28 mouse cellular contexts compared by ENCODE assay signal in genomic region chr10:63945534-63945933, GRCm38 (mm10). TPM values are rescaled to one million over a fixed set of nuclear protein-coding genes. Genes with fewer than 3 reads are reported as not detected.
DNase-seq lines count a peak whose midpoint lies in the region; ATAC-seq and TF ChIP-seq lines count a peak whose summit lies in the region.
"Had no signal": no experiment of that assay in that cellular context is flagged by ENCODE, and none has a peak within 500 bp of the region (broad histone marks: within the 10 kb centered on the region; RNA-seq: fewer than 3 reads in every experiment).

No protein-coding gene starts in this region.

- H3K9me3 ChIP-seq in hindbrain, embryonic 11.5 days (ENCODE audit: control insufficient read depth, low read length), result no peaks in the 10 kb centered on the region
- no peaks in the 10 kb centered on the region for H3K9me3 ChIP-seq in hindbrain, embryonic 10.5 days
- H3K9me3 ChIP-seq in limb, embryonic 14.5 days (ENCODE audit: control insufficient read depth, low read length), result no peaks in the 10 kb centered on the region
- no peaks in the 10 kb centered on the region for H3K9me3 ChIP-seq in limb, embryonic 10.5 days (replicated peaks)
- no peaks in the 10 kb centered on the region for H3K9me3 ChIP-seq in liver, embryonic 11.5 days (ENCODE audit: control insufficient read depth, low read length)
- H3K9me3 ChIP-seq: embryonic facial prominence, embryonic 10.5 days; embryonic facial prominence, embryonic 13.5 days; forebrain, embryonic 12.5 days; forebrain, embryonic 15.5 days; heart, embryonic 12.5 days; heart, embryonic 15.5 days; hindbrain, embryonic 15.5 days; intestine, embryonic 15.5 days had no signal

- WGBS in hindbrain, embryonic 11.5 days, result 39% methylated on average over 3 of the region's 3 CpGs
- WGBS in hindbrain, embryonic 10.5 days, result 71% methylated on average over 3 of the region's 3 CpGs
- WGBS in limb, embryonic 14.5 days, result 54% methylated on average over 3 of the region's 3 CpGs
- 67% methylated on average over 3 of the region's 3 CpGs for whole genome bisulfite sequencing in limb, embryonic 10.5 days
- 74% methylated on average over 3 of the region's 3 CpGs for WGBS in liver, embryonic 11.5 days

- peak; percentile 58 for ATAC-seq in hindbrain, embryonic 11.5 days (ENCODE audit: low FRiP score)
- ATAC-seq in limb, embryonic 14.5 days (ENCODE audit: low FRiP score, low read depth), result no peak
- no peak for ATAC-seq in liver, embryonic 11.5 days (replicated peaks; ENCODE audit: low FRiP score)
- ATAC-seq: CD4-positive, CD25-positive, alpha-beta regulatory T cell, adult 4 months; forebrain, embryonic 15.5 days; intestine, embryonic 15.5 days had no signal

- no peaks in the 10 kb centered on the region for H3K27me3 ChIP-seq in hindbrain, embryonic 11.5 days (ENCODE audit: control insufficient read depth, insufficient read depth, low read length)
- no peaks in the 10 kb centered on the region for H3K27me3 ChIP-seq in hindbrain, embryonic 10.5 days (ENCODE audit: insufficient read depth, poor library complexity, severe bottlenecking)
- no peaks in the 10 kb centered on the region for H3K27me3 ChIP-seq in limb, embryonic 14.5 days (ENCODE audit: control insufficient read depth, insufficient read depth, low read length)
- no peaks in the 10 kb centered on the region for H3K27me3 ChIP-seq in limb, embryonic 10.5 days (ENCODE audit: low read depth, poor library complexity, severe bottlenecking)
- no peaks in the 10 kb centered on the region for H3K27me3 ChIP-seq in liver, embryonic 11.5 days (replicated peaks; ENCODE audit: control insufficient read depth, insufficient read depth, low read length)
- H3K27me3 ChIP-seq: embryonic facial prominence, embryonic 13.5 days; forebrain, embryonic 12.5 days; forebrain, embryonic 15.5 days; heart, embryonic 12.5 days; heart, embryonic 15.5 days; hindbrain, embryonic 15.5 days; intestine, embryonic 15.5 days had no signal

- H3K36me3 ChIP-seq in hindbrain, embryonic 11.5 days (ENCODE audit: control insufficient read depth, insufficient read depth, low read length), result no peaks in the 10 kb centered on the region
- no peaks in the 10 kb centered on the region for H3K36me3 ChIP-seq in hindbrain, embryonic 10.5 days
- H3K36me3 ChIP-seq in limb, embryonic 14.5 days (ENCODE audit: control insufficient read depth, insufficient read depth, low read length), result no peaks in the 10 kb centered on the region
- no peaks in the 10 kb centered on the region for H3K36me3 ChIP-seq in limb, embryonic 10.5 days
- H3K36me3 ChIP-seq in liver, embryonic 11.5 days (ENCODE audit: control insufficient read depth, insufficient read depth, low read length), result no peaks in the 10 kb centered on the region
- H3K36me3 ChIP-seq: embryonic facial prominence, embryonic 10.5 days; embryonic facial prominence, embryonic 13.5 days; forebrain, embryonic 12.5 days; forebrain, embryonic 15.5 days; heart, embryonic 12.5 days; heart, embryonic 15.5 days; hindbrain, embryonic 15.5 days; intestine, embryonic 15.5 days had no signal

- H3K27ac ChIP-seq in hindbrain, embryonic 11.5 days (ENCODE audit: low read depth, low read length), result no peak overlapping the region
- H3K27ac ChIP-seq in hindbrain, embryonic 10.5 days, result no peak overlapping the region
- H3K27ac ChIP-seq in limb, embryonic 14.5 days (replicated peaks; ENCODE audit: low read depth, low read length), result no peak overlapping the region
- H3K27ac ChIP-seq in limb, embryonic 10.5 days, result no peak overlapping the region
- no peak overlapping the region for H3K27ac ChIP-seq in liver, embryonic 11.5 days (ENCODE audit: low read depth, low read length)
- H3K27ac ChIP-seq: embryonic facial prominence, embryonic 10.5 days; embryonic facial prominence, embryonic 13.5 days; forebrain, embryonic 12.5 days; forebrain, embryonic 15.5 days; heart, embryonic 15.5 days; hindbrain, embryonic 15.5 days; intestine, embryonic 15.5 days had no signal

- H3K4me1 ChIP-seq in hindbrain, embryonic 11.5 days (replicated peaks; ENCODE audit: control insufficient read depth, insufficient read depth, low read length), result no peaks in the 10 kb centered on the region
- no peaks in the 10 kb centered on the region for H3K4me1 ChIP-seq in hindbrain, embryonic 10.5 days (replicated peaks)
- 0 out of 2 replicates have a peak, but pooled peaks cover 2% of the 10 kb centered on the region for H3K4me1 ChIP-seq in limb, embryonic 14.5 days (ENCODE audit: control insufficient read depth, insufficient read depth, low read length)
- no peaks in the 10 kb centered on the region for H3K4me1 ChIP-seq in limb, embryonic 10.5 days
- no peaks in the 10 kb centered on the region for H3K4me1 ChIP-seq in liver, embryonic 11.5 days (replicated peaks; ENCODE audit: control insufficient read depth, insufficient read depth, low read length)
- H3K4me1 ChIP-seq: embryonic facial prominence, embryonic 10.5 days; embryonic facial prominence, embryonic 13.5 days; forebrain, embryonic 12.5 days; forebrain, embryonic 15.5 days; heart, embryonic 12.5 days; hindbrain, embryonic 15.5 days; intestine, embryonic 15.5 days had no signal

- DNase-seq in hindbrain, embryonic 11.5 days (ENCODE audit: low spot score), result peak; percentile 18
- no peak for DNase-seq in hindbrain, embryonic 10.5 days (ENCODE audit: low spot score)
- peak; percentile 17 for DNase-seq in limb, embryonic 14.5 days (ENCODE audit: low spot score)
- DNase-seq in limb, embryonic 10.5 days (ENCODE audit: low spot score), result no peak
- peak; percentile 44 for DNase-seq in mesoderm, embryonic 11.5 days (ENCODE audit: low read depth, low spot score)
- no peak for DNase-seq in liver, embryonic 11.5 days (ENCODE audit: low spot score)
- DNase-seq: adrenal gland, adult 2 months; adrenal gland, postnatal 14 days; cerebellum, adult 11 months; cerebellum, adult 2 months; cerebellum, adult 9-11 months; cerebellum, postnatal 25 days; gastrocnemius, postnatal 25 days; heart, adult 18-20 months; heart, postnatal 10 days; heart, postnatal 36 days had no signal

- no peak overlapping the region for H3K4me2 ChIP-seq in hindbrain, embryonic 11.5 days (replicated peaks; ENCODE audit: low read depth, low read length)
- no peak overlapping the region for H3K4me2 ChIP-seq in limb, embryonic 14.5 days (replicated peaks; ENCODE audit: low read depth, low read length, severe bottlenecking)
- H3K4me2 ChIP-seq in liver, embryonic 11.5 days, result no peak overlapping the region
- H3K4me2 ChIP-seq: embryonic facial prominence, embryonic 13.5 days; forebrain, embryonic 12.5 days; forebrain, embryonic 15.5 days; heart, embryonic 12.5 days; heart, embryonic 15.5 days; hindbrain, embryonic 15.5 days; intestine, embryonic 15.5 days had no signal

- no peak overlapping the region for H3K4me3 ChIP-seq in hindbrain, embryonic 11.5 days (ENCODE audit: low read depth, low read length)
- H3K4me3 ChIP-seq in hindbrain, embryonic 10.5 days, result no peak overlapping the region
- no peak overlapping the region for H3K4me3 ChIP-seq in limb, embryonic 14.5 days (replicated peaks; ENCODE audit: low read length)
- no peak overlapping the region for H3K4me3 ChIP-seq in limb, embryonic 10.5 days
- H3K4me3 ChIP-seq in liver, embryonic 11.5 days (ENCODE audit: low read depth, low read length), result no peak overlapping the region
- H3K4me3 ChIP-seq: embryonic facial prominence, embryonic 10.5 days; embryonic facial prominence, embryonic 13.5 days; erythroblast, embryonic 14.5 days; forebrain, embryonic 12.5 days; forebrain, embryonic 15.5 days; heart, embryonic 12.5 days; heart, embryonic 15.5 days; hindbrain, embryonic 15.5 days; intestine, embryonic 15.5 days had no signal

- H3K9ac ChIP-seq in hindbrain, embryonic 11.5 days (ENCODE audit: low read depth, low read length), result no peak overlapping the region
- H3K9ac ChIP-seq in limb, embryonic 14.5 days (ENCODE audit: low read depth, low read length, severe bottlenecking), result no peak overlapping the region
- no peak overlapping the region for H3K9ac ChIP-seq in liver, embryonic 11.5 days (ENCODE audit: low read depth, low read length)
- H3K9ac ChIP-seq: embryonic facial prominence, embryonic 13.5 days; forebrain, embryonic 12.5 days; forebrain, embryonic 15.5 days; heart, embryonic 12.5 days; heart, embryonic 15.5 days; hindbrain, embryonic 15.5 days; intestine, embryonic 15.5 days had no signal

- no peak for TF ChIP-seq POLR2A in limb, embryonic 14.5 days (IDR thresholded peaks at IDR 0.05; ENCODE audit: borderline replicate concordance, extremely low read depth, insufficient read depth, insufficient read length)

RNA-seq across cellular contexts. Expression of gene Gm10118, which starts 18.3 kb away (rescaled TPM):
- 0.31 and 0.63 TPM in 2 replicates for polyA plus RNA-seq in hindbrain, embryonic 11.5 days (2014; fragmentation: Nextera tagmentation; extraction: Ambion mirVana)
- 0.12 and 0.14 TPM in 2 replicates for polyA plus RNA-seq in hindbrain, embryonic 10.5 days (2016; fragmentation: Nextera tagmentation; extraction: Ambion mirVana)
- 0.06 TPM in 2 replicates for polyA plus RNA-seq in limb, embryonic 14.5 days (2012; rRNA removed)
- 0.10 and 0.21 TPM in 2 replicates for polyA plus RNA-seq in limb, embryonic 14.5 days (2014; fragmentation: Nextera tagmentation; extraction: Ambion mirVana)
- polyA plus RNA-seq in limb, embryonic 10.5 days (2016; fragmentation: Nextera tagmentation; extraction: Ambion mirVana), result not detected in 2 replicates
- 0.05 and 0.06 TPM in 2 replicates for polyA plus RNA-seq in liver, embryonic 11.5 days (2014; fragmentation: Nextera tagmentation; extraction: Ambion mirVana)
- polyA plus RNA-seq: adrenal gland, adult 2 months; C2C12; CD4-positive, CD25-positive, alpha-beta regulatory T cell, adult 4 months; embryonic facial prominence, embryonic 10.5 days; erythroblast, embryonic 14.5 days; gonadal fat pad, adult 2 months had no signal

Comparison
In these comparisons a context has a peak if more than half of its experiments do, and no peak if none do; other contexts are left out.
1. DNase-seq: peak in hindbrain, embryonic 11.5 days (single experiment), limb, embryonic 14.5 days (single experiment) and mesoderm, embryonic 11.5 days (single experiment); none in hindbrain, embryonic 10.5 days (single experiment), limb, embryonic 10.5 days (single experiment) and liver, embryonic 11.5 days (single experiment).